ENCODE assay signal across 11 mouse cellular contexts in the genomic region with DNA sequence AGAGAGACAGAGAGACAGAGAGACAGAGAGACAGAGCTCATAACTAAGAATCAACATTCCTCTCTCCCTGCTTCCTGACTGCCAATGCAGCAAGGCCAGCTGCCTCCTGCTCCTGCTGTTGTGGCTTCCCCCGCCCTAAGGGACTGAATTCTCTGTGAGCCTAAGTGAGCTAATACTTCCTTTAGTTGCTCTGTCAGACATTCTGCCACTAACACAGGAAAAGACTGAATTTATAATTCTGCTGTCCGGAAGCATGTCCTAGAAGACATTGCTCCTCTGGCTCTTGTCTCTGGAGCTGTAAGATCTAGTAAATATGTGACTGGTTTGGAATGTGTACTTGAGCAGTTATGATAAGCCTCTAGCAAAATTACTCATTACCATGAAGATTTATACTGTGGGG.
DNase-seq lines count a peak whose midpoint lies in the region; ATAC-seq and TF ChIP-seq lines count a peak whose summit lies in the region.
"Had no signal": no experiment of that assay in that cellular context is flagged by ENCODE, and none has a peak within 500 bp of the region (broad histone marks: within the 10 kb centered on the region; RNA-seq: fewer than 3 reads in every experiment).

No protein-coding gene starts in this region.

- ATAC-seq in Patski = peak; percentile 83
- ATAC-seq in intestine, embryonic 16.5 days = peak; percentile 69
- peak; percentile 44; the same call in 1 of the 2 replicates for ATAC-seq in lung, embryonic 16.5 days (ENCODE audit: low read depth)
- no peak for ATAC-seq in midbrain, embryonic 13.5 days

- H3K27me3 ChIP-seq in Patski = no peaks in the 10 kb centered on the region
- H3K27me3 ChIP-seq in intestine, embryonic 16.5 days (replicated peaks; ENCODE audit: control insufficient read depth, insufficient read depth, low read length) = no peaks in the 10 kb centered on the region
- H3K27me3 ChIP-seq in lung, embryonic 16.5 days (ENCODE audit: control insufficient read depth, insufficient read depth, low read depth, low read length) = no peaks in the 10 kb centered on the region
- no peaks in the 10 kb centered on the region for H3K27me3 ChIP-seq in midbrain, embryonic 13.5 days
- H3K27me3 ChIP-seq: limb, embryonic 15.5 days had no signal

- DNase-seq in adrenal gland, postnatal 14 days = peak; percentile 14
- DNase-seq in adrenal gland, postnatal 10 days = no peak
- peak; percentile 60 for DNase-seq in Patski (ENCODE audit: low read depth, low spot score)
- DNase-seq in retina, postnatal 1 day = no peak
- no peak for DNase-seq in cerebellum, postnatal 14 days
- DNase-seq: embryo, embryonic 11 days; layer of hippocampus, adult 9-11 months had no signal

- CTCF ChIA-PET in Patski (lab: Charles Lee) = interaction anchor here (0.7 to 1.9 kb wide), 10 partner anchors 10 to 84 kb away, joined by 3 to 9 read pairs (median 4); no protein-coding TSS in a partner anchor

- no peak overlapping the region for H3K4me2 ChIP-seq in intestine, embryonic 16.5 days (ENCODE audit: low read depth, low read length)
- no peak overlapping the region for H3K4me2 ChIP-seq in lung, embryonic 16.5 days (ENCODE audit: low read depth, low read length)
- H3K4me2 ChIP-seq in midbrain, embryonic 13.5 days (replicated peaks) = no peak overlapping the region
- H3K4me2 ChIP-seq: limb, embryonic 15.5 days had no signal

- H3K4me3 ChIP-seq in intestine, embryonic 16.5 days (ENCODE audit: low read length) = no peak overlapping the region
- H3K4me3 ChIP-seq in lung, embryonic 16.5 days (ENCODE audit: low read length) = no peak overlapping the region
- no peak overlapping the region for H3K4me3 ChIP-seq in midbrain, embryonic 13.5 days (replicated peaks)
- H3K4me3 ChIP-seq: limb, embryonic 15.5 days had no signal

- POLR2A ChIA-PET in Patski (lab: Charles Lee) = no interaction called here

- in situ Hi-C loops in Patski (cut with MboI; ENCODE audit: low pct_unique_long_range_greater_than_20kb) = loop anchor here (5.0 kb wide), 1 partner anchor 50 kb away; no protein-coding TSS in a partner anchor

- no peak for TF ChIP-seq CTCF in Patski (IDR thresholded peaks at IDR 0.05)

- peak overlapping the region; percentile 38 for H3K27ac ChIP-seq in intestine, embryonic 16.5 days (ENCODE audit: low read length)
- peak overlapping the region; percentile 39 for H3K27ac ChIP-seq in lung, embryonic 16.5 days (ENCODE audit: low read length)
- no peak overlapping the region for H3K27ac ChIP-seq in midbrain, embryonic 13.5 days
- H3K27ac ChIP-seq: limb, embryonic 15.5 days had no signal

- H3K36me3 ChIP-seq in intestine, embryonic 16.5 days (ENCODE audit: control insufficient read depth, insufficient read depth, low read length) = no peaks in the 10 kb centered on the region
- H3K36me3 ChIP-seq in lung, embryonic 16.5 days (ENCODE audit: control insufficient read depth, insufficient read depth, low read length) = no peaks in the 10 kb centered on the region
- H3K36me3 ChIP-seq in midbrain, embryonic 13.5 days = no peaks in the 10 kb centered on the region
- H3K36me3 ChIP-seq: limb, embryonic 15.5 days had no signal

- H3K9me3 ChIP-seq in intestine, embryonic 16.5 days (ENCODE audit: control insufficient read depth, low read length) = no peaks in the 10 kb centered on the region
- no peaks in the 10 kb centered on the region for H3K9me3 ChIP-seq in lung, embryonic 16.5 days (ENCODE audit: control insufficient read depth, low read length)
- no peaks in the 10 kb centered on the region for H3K9me3 ChIP-seq in midbrain, embryonic 13.5 days
- H3K9me3 ChIP-seq: limb, embryonic 15.5 days had no signal

- WGBS in intestine, embryonic 16.5 days = 43% methylated on average over 2 of the region's 2 CpGs
- WGBS in lung, embryonic 16.5 days = 11% methylated on average over 2 of the region's 2 CpGs
- WGBS in midbrain, embryonic 13.5 days = 76% methylated on average over 2 of the region's 2 CpGs

- 0 out of 2 replicates have a peak, but pooled peaks cover 3% of the 10 kb centered on the region for H3K4me1 ChIP-seq in intestine, embryonic 16.5 days (ENCODE audit: control insufficient read depth, insufficient read depth, low read length)
- H3K4me1 ChIP-seq in lung, embryonic 16.5 days (replicated peaks; ENCODE audit: control insufficient read depth, insufficient read depth, low read length) = peaks cover 13% of the 10 kb centered on the region
- H3K4me1 ChIP-seq in midbrain, embryonic 13.5 days (replicated peaks) = no peaks in the 10 kb centered on the region
- H3K4me1 ChIP-seq: limb, embryonic 15.5 days had no signal

- H3K9ac ChIP-seq in intestine, embryonic 16.5 days (ENCODE audit: low read depth, low read length) = no peak overlapping the region
- H3K9ac ChIP-seq in lung, embryonic 16.5 days (ENCODE audit: low read length) = no peak overlapping the region
- H3K9ac ChIP-seq in midbrain, embryonic 13.5 days (replicated peaks) = no peak overlapping the region
- H3K9ac ChIP-seq: limb, embryonic 15.5 days had no signal

Comparison
In these comparisons a context has a peak if more than half of its experiments do, and no peak if none do; other contexts are left out.
1. DNase-seq: peak in adrenal gland, postnatal 14 days (single experiment) and Patski (single experiment); none in adrenal gland, postnatal 10 days (single experiment), retina, postnatal 1 day (single experiment) and cerebellum, postnatal 14 days (0 of 2).